Mouse (Mus musculus) cerebellum, adult 2 months (tissue): Measurements from ENCODE around the gene Rasgef1b. TPM values are rescaled to one million over a fixed set of nuclear protein-coding genes. Genes with fewer than 3 reads are reported as not detected.

ENCODE experiments used
- DNase-seq, 2 experiments: peaks; one replicate each; pipeline ENCODE4 v3.0.0; 2021
- H3K27ac ChIP-seq: fragments of 200-500 bp; 2 replicates; pipeline ENCODE4 v1.5.1; 2012; ENCODE audit warnings: low read length, control low read depth, inconsistent platforms; ENCODE audit not compliant: insufficient read depth
- H3K27me3 ChIP-seq: fragments of 200-500 bp; 2 replicates; pipeline ENCODE4 v1.6.1; 2012; ENCODE audit warnings: inconsistent platforms, mild to moderate bottlenecking, low read length, moderate library complexity; ENCODE audit not compliant: control insufficient read depth, insufficient read depth
- H3K4me1 ChIP-seq: fragments of 200-500 bp; 2 replicates; pipeline ENCODE4 v1.6.1; 2011; ENCODE audit warnings: low read length; ENCODE audit not compliant: control insufficient read depth, insufficient read depth
- H3K4me3 ChIP-seq: fragments of 200-500 bp; replicated peaks from 2 replicates; pipeline ENCODE3; 2011; ENCODE audit warnings: mild to moderate bottlenecking, low read depth, low read length, control low read depth; ENCODE audit not compliant: insufficient read depth
- CTCF ChIP-seq: fragments of 200-500 bp; IDR thresholded peaks from 2 replicates; pipeline ENCODE4 v1.5.1; 2011; ENCODE audit warnings: low read depth, mild to moderate bottlenecking, control low read depth, low read length, moderate library complexity, borderline replicate concordance; ENCODE audit not compliant: insufficient read depth
- POLR2A ChIP-seq: fragments of 200-500 bp; IDR thresholded peaks from 2 replicates; pipeline ENCODE4 v1.6.1; 2011; ENCODE audit warnings: low read length, control low read depth, borderline replicate concordance; ENCODE audit not compliant: insufficient read depth
- whole genome bisulfite sequencing: fragments of 180-500 bp; shearing (Covaris S2); methylation state at CpG from one replicate; pipeline ENCODE4 v1.1.7; 2018; 5-methylcytosine and 5-hydroxymethylcytosine counted together
- polyA plus RNA-seq: library from polyadenylated mRNA; depleted of rRNA; stranded (reverse); fragments of >200 nt; gene quantifications from 2 replicates; pipeline ENCODE4 v1.2.3, GENCODE M21; 2012

Rasgef1b gene
- polyA plus RNA-seq, 1 experiment = 19.6 TPM

- DNase-seq = no peak
- Histone ChIP-seq H3K27me3 (no peaks in the 10 kb centered on the region), H3K4me1 (no peaks in the 10 kb centered on the region), H3K27ac (no peak overlapping the region), H3K4me3 (no peak overlapping the region)
- TF ChIP-seq CTCF (no peak), POLR2A (no peak)
- 51% methylated on average over 10 of the region's 10 CpGs for WGBS
Observed at GRCm38 (mm10) chr5:99748417-99748816, 19.6 kb upstream of the Rasgef1b start.

DNA sequence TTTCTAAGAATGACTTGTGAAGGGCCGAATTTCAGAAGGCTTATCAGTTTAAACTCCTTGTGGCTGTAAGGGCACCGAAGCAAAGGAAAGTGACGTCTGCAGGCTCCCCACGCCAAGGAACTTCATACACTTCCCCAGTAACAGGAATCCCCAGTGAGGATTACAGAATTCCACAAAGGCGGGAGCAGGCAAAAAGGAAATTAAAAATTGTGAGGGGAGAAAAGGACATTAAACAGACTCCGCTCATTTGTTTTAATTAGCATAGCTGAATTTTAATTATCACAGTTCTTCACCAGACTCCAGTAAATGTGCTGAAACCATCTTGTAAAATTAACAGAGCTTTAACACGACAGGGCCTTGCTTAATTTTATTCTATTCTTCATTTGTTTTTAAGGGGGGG lies 17.2 kb upstream of the Rasgef1b start:
- H3K4me3 ChIP-seq = no peak overlapping the region
- no peak overlapping the region for H3K27ac ChIP-seq
- WGBS = 86% methylated on average over 7 of the region's 7 CpGs
- TF ChIP-seq POLR2A (no peak), CTCF (no peak)
- no peaks in the 10 kb centered on the region; the same call in 1 of the 2 replicates for H3K27me3 ChIP-seq
- DNase-seq = no peak
- no peaks in the 10 kb centered on the region for H3K4me1 ChIP-seq

DNA sequence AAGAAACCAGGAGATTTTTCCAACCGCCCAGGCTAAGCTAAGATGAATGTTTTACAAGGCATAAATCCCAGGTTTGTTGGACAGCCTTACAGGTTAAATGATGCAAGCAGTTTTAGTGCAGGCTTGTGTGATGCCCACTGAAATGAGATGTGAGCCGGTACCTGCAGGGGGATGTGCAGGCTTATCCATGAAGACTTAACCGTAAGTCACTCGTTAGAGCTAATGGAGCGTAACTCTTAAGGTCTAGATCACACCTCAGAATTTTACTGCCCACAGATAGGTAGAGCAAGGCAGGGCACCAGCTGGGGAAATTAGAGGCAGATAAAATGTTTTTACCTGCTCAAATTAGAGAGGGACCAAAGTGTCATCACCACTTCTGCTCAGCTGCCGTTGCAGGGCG lies 14.0 kb upstream of the Rasgef1b start:
- no peaks in the 10 kb centered on the region; the same call in 1 of the 2 replicates for H3K27me3 ChIP-seq
- H3K4me1 ChIP-seq = no peaks in the 10 kb centered on the region
- no peak overlapping the region for H3K4me3 ChIP-seq
- H3K27ac ChIP-seq = no peak overlapping the region
- DNase-seq = no peak
- 92% methylated on average over 7 of the region's 7 CpGs for WGBS
- no peak for TF ChIP-seq CTCF
- no peak for TF ChIP-seq POLR2A

GRCm38 (mm10) chr5:99742056-99742455 lies 13.2 kb upstream of the Rasgef1b start:
- DNase-seq = no peak
- WGBS = 44% methylated on average over 8 of the region's 8 CpGs
- Histone ChIP-seq H3K4me1 (no peaks in the 10 kb centered on the region), H3K4me3 (no peak overlapping the region), H3K27ac (no peak overlapping the region), H3K27me3 (no peaks in the 10 kb centered on the region; the same call in 1 of the 2 replicates)
- TF ChIP-seq CTCF = no peak
- TF ChIP-seq POLR2A = no peak

- Histone ChIP-seq H3K4me3 (no peak overlapping the region), H3K27me3 (no peaks in the 10 kb centered on the region; the same call in 1 of the 2 replicates), H3K27ac (no peak overlapping the region), H3K4me1 (no peaks in the 10 kb centered on the region)
- TF ChIP-seq CTCF (no peak), POLR2A (no peak)
- 68% methylated on average over 10 of the region's 10 CpGs for WGBS
- DNase-seq = no peak
Observed at GRCm38 (mm10) chr5:99737937-99738727, 9.3 kb upstream of the Rasgef1b start.

GRCm38 (mm10) chr5:99729931-99730330 lies 1.1 kb upstream of the Rasgef1b start:
- WGBS = 98% methylated on average over 1 of the region's 1 CpGs
- TF ChIP-seq CTCF (no peak), POLR2A (no peak)
- Histone ChIP-seq H3K27ac (no peak overlapping the region), H3K4me3 (no peak overlapping the region), H3K27me3 (no peaks in the 10 kb centered on the region; the same call in 1 of the 2 replicates), H3K4me1 (no peaks in the 10 kb centered on the region)
- DNase-seq = no peak

DNA sequence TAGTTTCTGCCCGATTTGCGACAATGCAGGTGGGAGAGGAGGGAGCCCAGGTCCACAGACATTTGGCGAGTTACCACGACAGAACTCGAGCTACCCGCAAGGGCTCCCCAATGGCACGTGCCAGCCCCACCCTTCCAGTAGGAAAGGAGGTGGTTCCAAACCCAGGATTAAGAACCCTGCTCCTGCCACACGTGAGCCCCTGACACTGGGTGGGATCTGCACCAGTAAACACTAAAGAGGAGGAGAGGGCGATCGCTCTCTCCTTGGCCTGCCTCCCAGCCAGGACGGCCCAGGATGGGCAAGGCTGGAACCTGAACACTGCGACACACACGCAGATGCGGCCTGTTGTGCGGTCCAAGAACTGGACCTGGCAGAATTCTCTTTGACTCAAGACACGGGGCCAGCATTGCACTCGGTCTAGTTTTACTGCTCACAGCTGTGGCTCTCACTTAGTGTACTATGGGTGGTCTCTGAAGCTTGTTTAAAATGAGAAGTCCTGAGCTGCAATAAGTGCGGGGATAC lies 557 bp upstream of the Rasgef1b start:
- H3K27ac ChIP-seq = no peak overlapping the region
- WGBS = 8% methylated on average over 18 of the region's 18 CpGs
- DNase-seq = peak; percentile 54 to 62
- H3K27me3 ChIP-seq = no peaks in the 10 kb centered on the region; the same call in 1 of the 2 replicates
- no peaks in the 10 kb centered on the region for H3K4me1 ChIP-seq
- peak overlapping the region; percentile 56 for H3K4me3 ChIP-seq
- no peak for TF ChIP-seq POLR2A
- TF ChIP-seq CTCF = no peak

DNA sequence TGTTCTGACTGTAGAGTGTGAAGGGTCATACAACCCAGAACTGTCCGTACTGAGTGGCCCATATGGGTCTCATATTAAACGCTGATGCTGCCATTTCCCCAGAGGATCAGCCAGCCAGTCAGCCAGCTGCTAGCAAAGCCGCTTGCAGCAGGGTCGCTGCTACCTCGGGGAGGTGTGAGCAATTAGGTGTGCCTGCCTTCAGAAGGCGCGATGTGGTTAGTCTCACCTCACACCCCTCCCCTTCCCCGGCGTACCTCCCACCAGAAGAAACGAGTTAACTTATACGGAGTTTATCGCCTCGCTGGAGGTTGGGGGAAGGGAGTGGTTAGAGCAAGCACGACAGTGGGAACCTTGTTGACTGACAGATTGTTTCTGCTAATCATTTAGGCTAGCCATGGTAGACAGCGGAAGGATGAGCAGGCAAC lies 826 bp downstream of the Rasgef1b start:
- Histone ChIP-seq H3K27ac (no peak overlapping the region), H3K27me3 (no peaks in the 10 kb centered on the region), H3K4me3 (peak overlapping the region; percentile 78), H3K4me1 (no peaks in the 10 kb centered on the region)
- DNase-seq = peak in 1 of 2 experiments; percentile 18
- 4% methylated on average over 15 of the region's 15 CpGs for WGBS
- TF ChIP-seq POLR2A (0 out of 2 replicates have a peak, but pooled peaks have one; percentile 5), CTCF (no peak)
